Mouse (Mus musculus) liver, adult 2 months (tissue): Measurements from ENCODE around the gene Ltbp2.

Source experiments
- CTCF ChIP-seq: fragments of 200-500 bp; IDR thresholded peaks from 2 replicates; pipeline ENCODE4 v1.5.1; 2011; ENCODE audit warnings: low read depth, low read length, control low read depth
- POLR2A ChIP-seq: fragments of 200-500 bp; IDR thresholded peaks from 2 replicates; pipeline ENCODE4 v1.6.1; 2011; ENCODE audit warnings: low read length, control low read depth; ENCODE audit not compliant: insufficient read depth; ENCODE audit errors: extremely low read depth

DNA sequence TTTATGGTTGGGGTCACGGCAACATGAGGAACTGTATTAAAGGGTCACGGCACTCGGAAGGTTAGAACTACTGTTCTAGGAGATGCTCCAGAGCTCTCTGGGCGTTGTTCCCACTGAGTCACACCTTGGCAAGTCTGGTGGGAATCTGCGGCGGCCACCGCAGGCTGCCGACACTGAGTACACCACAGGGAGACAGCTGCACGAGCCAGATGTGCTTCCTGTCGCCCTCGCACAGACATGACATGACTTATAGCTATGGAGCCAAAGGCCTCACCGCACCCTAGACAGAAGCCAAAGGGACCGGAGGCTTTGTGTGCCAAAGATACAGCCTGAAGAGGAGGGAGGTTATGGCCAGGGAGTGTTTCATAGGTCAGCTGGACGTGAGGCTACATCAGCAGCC lies 125.7 kb downstream of the Ltbp2 start:
- TF ChIP-seq CTCF (no peak), POLR2A (no peak)
